Mouse (Mus musculus): ENCODE data around the gene Plcxd1.

- TF ChIP-seq CTCF (IDR thresholded peaks at IDR 0.05; ENCODE audit: borderline replicate concordance, extremely low read depth, insufficient read depth, insufficient read length) (no peak), POLR2A (IDR thresholded peaks at IDR 0.05; ENCODE audit: borderline replicate concordance, extremely low read depth, insufficient read depth, insufficient read length, poor library complexity, severe bottlenecking) (no peak)
These were observed 42.5 kb downstream of the Plcxd1 start for GRCm38 (mm10) chr5:110142309-110142708.

Measured in brain, embryonic 14.5 days (tissue).